Mouse (Mus musculus) brain, embryonic 14.5 days (tissue): ENCODE results near the gene Zfp874a.

Experiments
- CTCF ChIP-seq: fragments of 200-500 bp; IDR thresholded peaks from 2 replicates; pipeline ENCODE4 v1.5.1; 2012; ENCODE audit warnings: inconsistent platforms, mild to moderate bottlenecking, moderate library complexity, borderline replicate concordance; ENCODE audit not compliant: insufficient read depth, insufficient read length; ENCODE audit errors: extremely low read depth
- POLR2A ChIP-seq: fragments of 200-500 bp; IDR thresholded peaks from 2 replicates; pipeline ENCODE4 v1.6.1; 2012; ENCODE audit warnings: mild to moderate bottlenecking, inconsistent platforms, borderline replicate concordance; ENCODE audit not compliant: poor library complexity, insufficient read depth, insufficient read length, severe bottlenecking; ENCODE audit errors: extremely low read depth

GRCm38 (mm10) chr13:67452021-67452309 is 541 bp upstream of the Zfp874a start:
- TF ChIP-seq POLR2A (no peak), CTCF (no peak)
